Mouse (Mus musculus) hindbrain, embryonic 14.5 days (tissue): ENCODE results near the gene Lingo3. TPM values are rescaled to one million over a fixed set of nuclear protein-coding genes. Genes with fewer than 3 reads are reported as not detected.

Experiments used
- microRNA counts: library from miRNA; unstranded; fragments of <30 nt; microRNA quantifications from one replicate; lab custom pipeline; 2016
- microRNA-seq: library from miRNA; unstranded; fragments of <30 nt; microRNA quantifications from one replicate; pipeline ENCODE4, GENCODE M21; 2016
- polyA plus RNA-seq: library from polyadenylated mRNA; unstranded; fragments of >200 nt; fragmentation: Nextera tagmentation; extraction: Ambion mirVana; gene quantifications from 2 replicates; pipeline ENCODE4 v1.2.1, GENCODE M21; 2014

Lingo3 gene
- polyA plus RNA-seq, 1 experiment from 2014 or later, result 9.9 TPM

MicroRNA genes within 50 kb of the gene (microRNA counts, 519-probe panel; counts per million panel counts)
- not detected for microRNA mmu-miR-1982 (lab: Ali Mortazavi, UCI)

Small RNAs within 50 kb of the gene (microRNA-seq; reads per million reads assigned to microRNA genes)
- gene Mir1982, result 6.8 reads per million, percentile 26 among the genes with 10 or more reads in this experiment

Other genes starting within 250 kb of the Lingo3 start
- 63.1 and 64.5 TPM in 2 replicates for gene Scamp4, start 241.2 kb downstream of the Lingo3 start, polyA plus RNA-seq
- 5.2 and 5.6 TPM in 2 replicates for gene Adat3, start 241.2 kb downstream of the Lingo3 start, polyA plus RNA-seq
- 1.7 and 1.9 TPM in 2 replicates for gene Gm49322, start 238.0 kb downstream of the Lingo3 start, polyA plus RNA-seq
- 65.4 and 76.4 TPM in 2 replicates for gene Csnk1g2, start 221.2 kb downstream of the Lingo3 start, polyA plus RNA-seq
- gene Btbd2, start 187.0 kb downstream of the Lingo3 start, polyA plus RNA-seq, result 83.2 and 83.7 TPM in 2 replicates
- gene Mknk2, start 165.9 kb downstream of the Lingo3 start, polyA plus RNA-seq, result 53.8 and 60.2 TPM in 2 replicates
- gene Mob3a, start 142.1 kb downstream of the Lingo3 start, polyA plus RNA-seq, result 45.3 and 47.1 TPM in 2 replicates
- gene Izumo4, start 141.9 kb downstream of the Lingo3 start, polyA plus RNA-seq, result 20.0 and 20.4 TPM in 2 replicates
- 112 and 114 TPM in 2 replicates for gene Ap3d1, start 101.8 kb downstream of the Lingo3 start, polyA plus RNA-seq
- gene Dot1l, start 88.8 kb downstream of the Lingo3 start, polyA plus RNA-seq, result 22.4 and 23.8 TPM in 2 replicates
- 55.6 and 62.9 TPM in 2 replicates for gene Sf3a2, start 45.8 kb downstream of the Lingo3 start, polyA plus RNA-seq
- 117 and 123 TPM in 2 replicates for gene Plekhj1, start 45.4 kb downstream of the Lingo3 start, polyA plus RNA-seq
- 0.16 TPM in 1 of 2 replicates, not detected in the other for gene Amh, start 38.8 kb downstream of the Lingo3 start, polyA plus RNA-seq
- gene Jsrp1, start 30.5 kb downstream of the Lingo3 start, polyA plus RNA-seq, result 0.37 and 0.96 TPM in 2 replicates
- 1,195 and 1,204 TPM in 2 replicates for gene Oaz1, start 17.4 kb downstream of the Lingo3 start, polyA plus RNA-seq
- 241 and 287 TPM in 2 replicates for gene Lsm7, start 11.2 kb upstream of the Lingo3 start, polyA plus RNA-seq
- 69.3 and 70.3 TPM in 2 replicates for gene Sppl2b, start 11.2 kb upstream of the Lingo3 start, polyA plus RNA-seq
- 0.09 and 0.17 TPM in 2 replicates for gene Tmprss9, start 27.8 kb upstream of the Lingo3 start, polyA plus RNA-seq
- 311 and 351 TPM in 2 replicates for gene Timm13, start 56.9 kb upstream of the Lingo3 start, polyA plus RNA-seq
- 12.9 and 13.8 TPM in 2 replicates for gene Lmnb2, start 74.2 kb upstream of the Lingo3 start, polyA plus RNA-seq
- 6.2 and 8.0 TPM in 2 replicates for gene Gadd45b, start 86.0 kb upstream of the Lingo3 start, polyA plus RNA-seq
- 17.7 and 20.9 TPM in 2 replicates for gene Gng7, start 170.9 kb upstream of the Lingo3 start, polyA plus RNA-seq
- 29.7 and 32.2 TPM in 2 replicates for gene Diras1, start 181.6 kb upstream of the Lingo3 start, polyA plus RNA-seq
- gene Slc39a3, start 193.4 kb upstream of the Lingo3 start, polyA plus RNA-seq, result 33.7 and 33.8 TPM in 2 replicates
- 260 and 276 TPM in 2 replicates for gene Sgta, start 216.1 kb upstream of the Lingo3 start, polyA plus RNA-seq
- gene Thop1, start 226.0 kb upstream of the Lingo3 start, polyA plus RNA-seq, result 35.9 and 37.2 TPM in 2 replicates